Mouse (Mus musculus): ENCODE measurements around the gene Plekhh2.

- no peak for TF ChIP-seq CTCF (conservative IDR thresholded peaks at IDR 0.05; ENCODE audit: low read length)
- TF ChIP-seq POU5F1 (IDR thresholded peaks at IDR 0.05; ENCODE audit: borderline replicate concordance, low read length) = no peak
- TF ChIP-seq NANOG (IDR thresholded peaks at IDR 0.05; ENCODE audit: borderline replicate concordance, low read length) = no peak
These were observed 24.3 kb upstream of the Plekhh2 start for GRCm38 (mm10) chr17:84487415-84487814.
